Mouse (Mus musculus) layer of hippocampus, adult 2 months (tissue): Measurements from ENCODE around the gene Hoxd3. TPM values are rescaled to one million over a fixed set of nuclear protein-coding genes. Genes with fewer than 3 reads are reported as not detected.

Source experiments
- DNase-seq, 2 experiments: peaks; one replicate each; pipeline ENCODE4 v3.0.0; 2022; ENCODE audit warnings: low spot score in 2 of 2
- H3K27ac ChIP-seq: fragments of 200-600 bp; 2 replicates; pipeline ENCODE4 v1.8.1; 2022
- H3K4me3 ChIP-seq: fragments of 200-600 bp; 2 replicates; pipeline ENCODE4 v1.8.1; 2022; ENCODE audit warnings: mild to moderate bottlenecking
- CTCF ChIP-seq: fragments of 200-600 bp; conservative IDR thresholded peaks from 2 replicates; pipeline ENCODE4 v1.8.1; 2022; ENCODE audit warnings: antibody characterized with exemption, mild to moderate bottlenecking, moderate library complexity
- total RNA-seq, 2 experiments: library from RNA; stranded (reverse); gene quantifications; 2 replicates each; pipeline ENCODE4 v1.2.3; 2021

Hoxd3 gene
- total RNA-seq, 2 experiments from 2014 or later, result not detected

GRCm38 (mm10) chr2:74741979-74742277, 30.2 kb downstream of the Hoxd3 start:
- no peak for TF ChIP-seq CTCF
- H3K4me3 ChIP-seq, result no peak overlapping the region
- H3K27ac ChIP-seq, result no peak overlapping the region
- DNase-seq, result no peak

- TF ChIP-seq CTCF, result no peak
- Histone ChIP-seq H3K4me3 (no peak overlapping the region), H3K27ac (no peak overlapping the region)
- DNase-seq, result no peak
Measured at GRCm38 (mm10) chr2:74745540-74746297, 34.0 kb downstream of the Hoxd3 start.

GRCm38 (mm10) chr2:74746298-74746921, 34.7 kb downstream of the Hoxd3 start:
- TF ChIP-seq CTCF, result no peak
- no peak for DNase-seq
- Histone ChIP-seq H3K27ac (no peak overlapping the region), H3K4me3 (no peak overlapping the region)

- Histone ChIP-seq H3K4me3 (no peak overlapping the region), H3K27ac (no peak overlapping the region)
- no peak for DNase-seq
- TF ChIP-seq CTCF, result no peak
Measured at GRCm38 (mm10) chr2:74747006-74747405, 35.3 kb downstream of the Hoxd3 start.

GRCm38 (mm10) chr2:74747661-74748141, 36.0 kb downstream of the Hoxd3 start:
- no peak for TF ChIP-seq CTCF
- Histone ChIP-seq H3K27ac (no peak overlapping the region), H3K4me3 (no peak overlapping the region)
- DNase-seq, result no peak

GRCm38 (mm10) chr2:74748436-74748995, 36.8 kb downstream of the Hoxd3 start:
- no peak for TF ChIP-seq CTCF
- Histone ChIP-seq H3K27ac (no peak overlapping the region), H3K4me3 (no peak overlapping the region)
- no peak for DNase-seq

GRCm38 (mm10) chr2:74749337-74750121, 37.8 kb downstream of the Hoxd3 start:
- DNase-seq, result no peak
- Histone ChIP-seq H3K4me3 (no peak overlapping the region; the same call in 1 of the 2 replicates), H3K27ac (no peak overlapping the region)
- TF ChIP-seq CTCF, result no peak

- no peak overlapping the region for H3K27ac ChIP-seq
- no peak for TF ChIP-seq CTCF
Measured at GRCm38 (mm10) chr2:74750731-74751250, 39.1 kb downstream of the Hoxd3 start.

GRCm38 (mm10) chr2:74751861-74752260, 40.1 kb downstream of the Hoxd3 start:
- no peak overlapping the region for H3K4me3 ChIP-seq

More at GRCm38 (mm10) chr2:74750731-74751250, 39.1 kb downstream of the Hoxd3 start:
- DNase-seq, result no peak
- H3K4me3 ChIP-seq, result no peak overlapping the region

GRCm38 (mm10) chr2:74752431-74753174, 40.9 kb downstream of the Hoxd3 start:
- H3K27ac ChIP-seq, result no peak overlapping the region
- TF ChIP-seq CTCF, result no peak
- no peak overlapping the region for H3K4me3 ChIP-seq
- no peak for DNase-seq

More at GRCm38 (mm10) chr2:74751861-74752260, 40.1 kb downstream of the Hoxd3 start:
- no peak for DNase-seq
- no peak for TF ChIP-seq CTCF
- no peak overlapping the region for H3K27ac ChIP-seq

GRCm38 (mm10) chr2:74753175-74753523, 41.4 kb downstream of the Hoxd3 start:
- no peak for TF ChIP-seq CTCF
- Histone ChIP-seq H3K4me3 (no peak overlapping the region), H3K27ac (no peak overlapping the region)
- no peak for DNase-seq

GRCm38 (mm10) chr2:74753711-74754110, 42.0 kb downstream of the Hoxd3 start:
- no peak for DNase-seq
- Histone ChIP-seq H3K4me3 (no peak overlapping the region), H3K27ac (no peak overlapping the region)
- TF ChIP-seq CTCF, result no peak
